Mouse (Mus musculus): ENCODE data around the gene Rbms2. TPM values are rescaled to one million over a fixed set of nuclear protein-coding genes. Genes with fewer than 3 reads are reported as not detected.
A peak's percentile ranks its signal among the peaks of the same experiment; 100 is the strongest.
"Not testable (repeated sequence)": the region's sequence is repeated elsewhere in the genome, so short reads cannot be mapped to it uniquely, and the experiment has no call there.

The Rbms2 gene
- polyA plus RNA-seq, 1 experiment: 97.3 TPM

DNA sequence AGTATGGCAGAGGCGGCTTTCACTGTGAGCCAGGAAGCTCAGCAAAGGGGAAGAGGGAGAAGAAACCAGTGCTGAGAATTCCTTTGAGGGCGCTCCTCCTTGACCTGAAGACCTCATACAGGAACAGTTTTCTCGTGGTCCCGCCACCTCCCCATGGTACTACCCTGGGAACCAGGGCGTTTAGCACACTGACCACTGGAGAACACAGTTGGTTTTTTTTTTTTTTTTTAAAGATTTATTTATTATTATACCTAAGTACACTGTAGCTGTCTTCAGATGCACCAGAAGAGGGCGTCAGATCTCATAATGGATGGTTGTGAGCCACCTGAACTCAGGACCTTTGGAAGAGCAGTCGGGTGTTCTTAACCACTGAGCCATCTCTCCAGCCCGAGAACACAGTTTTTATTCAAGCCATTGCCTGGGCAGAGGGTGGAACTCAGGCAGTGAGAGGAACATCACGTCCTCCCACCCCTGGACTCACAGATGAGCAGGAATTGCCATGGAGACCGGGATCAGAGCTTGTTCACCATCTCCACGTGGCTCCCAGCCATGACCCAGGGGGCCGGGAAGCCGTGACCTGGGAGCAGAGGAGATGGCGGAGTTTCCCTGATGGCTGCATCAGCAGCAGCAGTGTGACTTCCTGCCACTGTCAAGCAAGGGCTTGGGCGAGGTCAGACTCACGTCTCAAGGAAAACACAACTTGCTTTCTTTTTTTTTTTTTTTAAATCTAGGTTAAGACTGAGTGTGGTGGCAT, 41.6 kb upstream of the Rbms2 start:
- Histone ChIP-seq H3K79me2 (ENCODE audit: control insufficient read depth, insufficient read depth) (no peaks in the 10 kb centered on the region), H3K27me3 (ENCODE audit: control insufficient read depth, insufficient read depth, insufficient read length) (no peaks in the 10 kb centered on the region), H3K36me3 (ENCODE audit: control insufficient read depth, insufficient read depth) (no peaks in the 10 kb centered on the region), H3K4me3 (no peak overlapping the region), H3ac (ENCODE audit: control insufficient read depth, insufficient read length) (no peak overlapping the region), H3K4me2 (ENCODE audit: low read depth) (no peak overlapping the region)
- TF ChIP-seq POLR2A (IDR thresholded peaks at IDR 0.05; ENCODE audit: insufficient read length, low read depth) (no peak), MYOD1 (IDR thresholded peaks at IDR 0.05; ENCODE audit: control insufficient read depth in 1 of 3, insufficient read length in 2 of 3, low read depth in 2 of 3) (no peak), REST (IDR thresholded peaks at IDR 0.05; ENCODE audit: insufficient read depth, insufficient read length) (no peak), CEBPB (IDR thresholded peaks at IDR 0.05; ENCODE audit: insufficient read depth, poor library complexity, severe bottlenecking) (no peak), E2F4 (IDR thresholded peaks at IDR 0.05; ENCODE audit: insufficient read depth) (no peak), TCF3 (IDR thresholded peaks at IDR 0.05; ENCODE audit: insufficient read length, low read depth) (no peak), USF1 (IDR thresholded peaks at IDR 0.05; ENCODE audit: low read depth) (no peak), MAX (IDR thresholded peaks at IDR 0.05; ENCODE audit: low read depth) (no peak), POLR2AphosphoS2 (IDR thresholded peaks at IDR 0.05; ENCODE audit: insufficient read length, low read depth) (no peak), SRF (IDR thresholded peaks at IDR 0.05; ENCODE audit: control insufficient read depth, insufficient read length, low read depth) (no peak)

DNA sequence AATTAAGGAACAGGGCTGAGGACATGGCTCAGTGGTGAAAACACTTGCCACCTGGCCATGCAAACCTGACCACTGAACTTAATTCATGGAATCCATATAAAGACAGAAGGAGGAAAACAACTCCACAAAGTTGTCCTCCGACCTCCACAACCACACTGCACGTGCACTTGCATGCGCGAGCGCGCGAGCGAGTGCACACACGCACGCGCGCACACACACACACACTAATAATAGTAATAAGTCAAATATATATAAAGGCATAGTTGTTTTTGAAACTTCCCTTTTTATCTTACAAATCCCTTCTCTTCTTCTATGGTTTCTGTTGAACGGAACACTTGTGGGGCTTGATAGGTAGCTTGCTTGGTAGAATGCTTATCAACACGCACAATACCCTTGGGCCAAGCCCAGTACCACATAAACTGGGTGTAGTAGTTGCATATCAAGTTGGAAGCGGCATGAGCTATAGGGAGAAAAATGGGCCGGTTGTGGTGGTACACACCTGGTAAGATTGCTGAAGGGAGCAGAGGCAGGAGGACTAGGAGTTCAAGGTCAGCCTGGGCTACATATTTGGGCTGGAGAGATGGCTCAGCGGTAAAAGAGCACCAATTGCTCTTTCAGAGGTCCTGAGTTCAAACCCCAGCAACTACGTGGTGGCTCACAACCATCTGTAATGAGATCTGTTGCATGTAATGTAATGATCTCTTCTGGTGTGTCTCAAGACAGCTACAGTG, 38.5 kb upstream of the Rbms2 start:
- Histone ChIP-seq H3K79me2 (ENCODE audit: control insufficient read depth, insufficient read depth) (no peaks in the 10 kb centered on the region), H3K4me2 (ENCODE audit: low read depth) (no peak overlapping the region), H3K4me3 (no peak overlapping the region), H3K27me3 (ENCODE audit: control insufficient read depth, insufficient read depth, insufficient read length) (no peaks in the 10 kb centered on the region), H3ac (ENCODE audit: control insufficient read depth, insufficient read length) (no peak overlapping the region), H3K36me3 (ENCODE audit: control insufficient read depth, insufficient read depth) (no peaks in the 10 kb centered on the region)
- TF ChIP-seq E2F4 (IDR thresholded peaks at IDR 0.05; ENCODE audit: insufficient read depth) (no peak), TCF12 (IDR thresholded peaks at IDR 0.05; ENCODE audit: insufficient read depth, poor library complexity, severe bottlenecking) (no peak)

DNA sequence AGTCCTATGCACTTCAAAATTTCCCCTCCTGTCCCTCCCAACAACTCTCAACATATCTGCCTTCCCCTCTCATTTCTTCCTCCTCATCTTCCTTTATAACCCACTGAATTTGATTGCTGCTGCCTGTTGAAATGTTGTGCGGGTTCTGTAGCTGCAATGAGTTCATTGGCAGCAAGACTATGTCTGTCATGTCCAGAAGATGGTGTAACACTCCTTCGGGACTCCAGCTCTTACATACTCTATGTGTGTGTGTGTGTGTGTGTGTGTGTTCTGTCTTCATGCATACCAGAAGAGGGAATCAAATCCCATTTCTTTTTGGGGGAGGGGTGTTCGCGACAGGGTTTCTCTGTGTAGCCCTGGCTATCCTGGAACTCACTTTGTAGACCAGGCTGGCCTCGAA, 34.9 kb upstream of the Rbms2 start:
- H3K4me2 ChIP-seq (ENCODE audit: low read depth): no peak overlapping the region
- H3K79me2 ChIP-seq (ENCODE audit: control insufficient read depth, insufficient read depth): no peaks in the 10 kb centered on the region
- no peak overlapping the region for H3ac ChIP-seq (ENCODE audit: control insufficient read depth, insufficient read length)
- no peaks in the 10 kb centered on the region for H3K36me3 ChIP-seq (ENCODE audit: control insufficient read depth, insufficient read depth)
- no peaks in the 10 kb centered on the region for H3K27me3 ChIP-seq (ENCODE audit: control insufficient read depth, insufficient read depth, insufficient read length)
- no peak overlapping the region for H3K4me3 ChIP-seq
- TF ChIP-seq TCF3 (IDR thresholded peaks at IDR 0.05; ENCODE audit: insufficient read length, low read depth) (no peak), CEBPB (IDR thresholded peaks at IDR 0.05; ENCODE audit: insufficient read depth, poor library complexity, severe bottlenecking) (no peak), MYOD1 (IDR thresholded peaks at IDR 0.05; ENCODE audit: control insufficient read depth in 1 of 3, insufficient read length in 2 of 3, low read depth in 2 of 3) (no peak), POLR2A (IDR thresholded peaks at IDR 0.05; ENCODE audit: insufficient read length, low read depth) (no peak), USF1 (IDR thresholded peaks at IDR 0.05; ENCODE audit: low read depth) (no peak), POLR2AphosphoS2 (IDR thresholded peaks at IDR 0.05; ENCODE audit: insufficient read length, low read depth) (no peak), TCF12 (IDR thresholded peaks at IDR 0.05; ENCODE audit: insufficient read depth, poor library complexity, severe bottlenecking) (no peak), E2F4 (IDR thresholded peaks at IDR 0.05; ENCODE audit: insufficient read depth) (no peak), MAX (IDR thresholded peaks at IDR 0.05; ENCODE audit: low read depth) (no peak), REST (IDR thresholded peaks at IDR 0.05; ENCODE audit: insufficient read depth, insufficient read length) (no peak), MYOG (IDR thresholded peaks at IDR 0.05; ENCODE audit: control insufficient read depth in 1 of 3, insufficient read depth in 1 of 3, insufficient read length in 2 of 3, low read depth in 2 of 3) (no peak), SRF (IDR thresholded peaks at IDR 0.05; ENCODE audit: control insufficient read depth, insufficient read length, low read depth) (no peak)

DNA sequence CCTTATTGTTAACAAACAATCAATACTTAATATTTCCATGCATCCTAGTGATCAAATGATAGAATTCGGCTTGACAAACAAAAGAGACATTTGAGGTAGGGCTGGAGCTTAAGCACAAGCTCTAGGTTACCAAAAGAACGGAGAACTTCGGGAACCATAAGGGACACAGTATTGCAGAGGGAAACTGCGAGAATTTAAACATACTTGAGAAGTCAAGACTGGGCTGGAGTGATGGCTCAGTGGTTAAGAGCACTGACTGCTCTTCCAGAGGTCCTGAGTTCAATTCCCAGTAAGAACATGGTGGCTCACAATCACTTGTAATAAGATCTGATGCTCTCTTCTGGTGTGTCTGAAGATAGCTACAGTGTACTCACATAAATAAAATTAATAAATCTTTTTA, 34.0 kb upstream of the Rbms2 start:
- not testable (repeated sequence) for H3K79me2 ChIP-seq (ENCODE audit: control insufficient read depth, insufficient read depth); H3K36me3 ChIP-seq (ENCODE audit: control insufficient read depth, insufficient read depth); H3K4me3 ChIP-seq; H3K27me3 ChIP-seq (ENCODE audit: control insufficient read depth, insufficient read depth, insufficient read length); H3ac ChIP-seq (ENCODE audit: control insufficient read depth, insufficient read length); H3K4me2 ChIP-seq (ENCODE audit: low read depth)

DNA sequence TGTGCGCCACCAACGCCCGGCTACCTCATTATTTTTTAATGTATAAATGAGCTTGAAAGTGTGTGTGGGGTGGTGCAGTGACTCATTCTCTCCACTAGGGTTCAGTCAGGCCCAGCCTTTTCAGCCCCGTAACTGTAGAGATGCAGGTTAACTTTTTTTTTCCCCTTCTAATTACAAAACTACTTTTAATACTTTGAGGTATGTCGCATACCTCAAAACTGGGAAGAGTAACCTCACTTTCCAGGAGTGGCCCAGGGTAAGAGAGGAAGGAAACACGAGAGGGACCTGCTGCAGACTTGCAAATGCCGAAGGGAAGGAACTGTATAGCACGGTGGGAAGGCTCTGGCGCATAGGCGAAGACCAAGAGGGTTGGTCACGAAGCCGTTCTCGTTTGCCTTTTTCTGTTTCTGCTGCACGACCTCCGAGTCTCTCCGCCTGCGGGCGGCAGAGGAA, 32.8 kb upstream of the Rbms2 start:
- no peaks in the 10 kb centered on the region for H3K27me3 ChIP-seq (ENCODE audit: control insufficient read depth, insufficient read depth, insufficient read length)
- no peak for TF ChIP-seq REST (IDR thresholded peaks at IDR 0.05; ENCODE audit: insufficient read depth, insufficient read length)
- TF ChIP-seq MYOD1 (IDR thresholded peaks at IDR 0.05; ENCODE audit: control insufficient read depth in 1 of 3, insufficient read length in 2 of 3, low read depth in 2 of 3): no peak
- no peak for TF ChIP-seq TCF12 (IDR thresholded peaks at IDR 0.05; ENCODE audit: insufficient read depth, poor library complexity, severe bottlenecking)
- TF ChIP-seq CEBPB (IDR thresholded peaks at IDR 0.05; ENCODE audit: insufficient read depth, poor library complexity, severe bottlenecking): no peak
- no peak for TF ChIP-seq POLR2AphosphoS2 (IDR thresholded peaks at IDR 0.05; ENCODE audit: insufficient read length, low read depth)
- TF ChIP-seq POLR2A (IDR thresholded peaks at IDR 0.05; ENCODE audit: insufficient read length, low read depth): no peak
- no peak for TF ChIP-seq MYOG (IDR thresholded peaks at IDR 0.05; ENCODE audit: control insufficient read depth in 1 of 3, insufficient read depth in 1 of 3, insufficient read length in 2 of 3, low read depth in 2 of 3)
- TF ChIP-seq SRF (IDR thresholded peaks at IDR 0.05; ENCODE audit: control insufficient read depth, insufficient read length, low read depth): no peak
- TF ChIP-seq TCF3 (IDR thresholded peaks at IDR 0.05; ENCODE audit: insufficient read length, low read depth): no peak
- TF ChIP-seq E2F4 (IDR thresholded peaks at IDR 0.05; ENCODE audit: insufficient read depth): no peak
- no peak for TF ChIP-seq MAX (IDR thresholded peaks at IDR 0.05; ENCODE audit: low read depth)
- TF ChIP-seq USF1 (IDR thresholded peaks at IDR 0.05; ENCODE audit: low read depth): no peak
- no peaks in the 10 kb centered on the region for H3K36me3 ChIP-seq (ENCODE audit: control insufficient read depth, insufficient read depth)
- no peak overlapping the region for H3ac ChIP-seq (ENCODE audit: control insufficient read depth, insufficient read length)
- H3K4me3 ChIP-seq: no peak overlapping the region
- H3K79me2 ChIP-seq (ENCODE audit: control insufficient read depth, insufficient read depth): no peaks in the 10 kb centered on the region
- peak overlapping the region; percentile 8 for H3K4me2 ChIP-seq (ENCODE audit: low read depth)
